Mouse (Mus musculus) heart, adult 2 months (tissue): ENCODE data around the gene Hcn2. TPM values are rescaled to one million over a fixed set of nuclear protein-coding genes. Genes with fewer than 3 reads are reported as not detected.

ENCODE experiments used
- DNase-seq, 2 experiments: peaks; one replicate each; pipeline ENCODE4 v3.0.0; 2021
- H3K27ac ChIP-seq: fragments of 200-600 bp; 2 replicates; pipeline ENCODE4 v1.8.1; 2022
- H3K27me3 ChIP-seq: fragments of 200-500 bp; 2 replicates; pipeline ENCODE4 v1.6.1; 2012; ENCODE audit warnings: mild to moderate bottlenecking, low read length, inconsistent platforms, mixed read lengths; ENCODE audit not compliant: control insufficient read depth, insufficient read depth
- H3K36me3 ChIP-seq: fragments of 200-500 bp; 2 replicates; pipeline ENCODE4 v1.6.1; 2012; ENCODE audit warnings: low read length, inconsistent platforms; ENCODE audit not compliant: control insufficient read depth, insufficient read depth
- H3K4me1 ChIP-seq: fragments of 200-500 bp; 2 replicates; pipeline ENCODE4 v1.6.1; 2011; ENCODE audit warnings: low read length; ENCODE audit not compliant: control insufficient read depth, insufficient read depth
- H3K4me3 ChIP-seq: fragments of 200-600 bp; 2 replicates; pipeline ENCODE4 v1.8.1; 2022
- H3K79me2 ChIP-seq: fragments of 200-500 bp; replicated peaks from 2 replicates; pipeline ENCODE4 v1.6.1; 2012; ENCODE audit warnings: mild to moderate bottlenecking, inconsistent platforms, low read length, moderate library complexity, mixed read lengths; ENCODE audit not compliant: control insufficient read depth, insufficient read depth
- H3K9ac ChIP-seq: fragments of 200-500 bp; 2 replicates; pipeline ENCODE4 v1.6.1; 2012; ENCODE audit warnings: low read depth, mild to moderate bottlenecking, control low read depth, inconsistent platforms, low read length, mixed read lengths
- CTCF ChIP-seq: fragments of 200-600 bp; IDR thresholded peaks from 2 replicates; pipeline ENCODE4 v1.8.1; 2022; ENCODE audit warnings: antibody characterized with exemption, mild to moderate bottlenecking, moderate library complexity
- EP300 ChIP-seq: fragments of 200-500 bp; IDR thresholded peaks from 2 replicates; pipeline ENCODE4 v1.6.1; 2011; ENCODE audit warnings: low read depth, low read length, control low read depth; ENCODE audit not compliant: insufficient read depth
- POLR2A ChIP-seq: fragments of 200-500 bp; IDR thresholded peaks from 2 replicates; pipeline ENCODE4 v1.6.1; 2011; ENCODE audit warnings: mild to moderate bottlenecking, low read depth, low read length, control low read depth; ENCODE audit not compliant: insufficient read depth
- WGBS: fragments of 180-500 bp; shearing (Covaris S2); methylation state at CpG from one replicate; pipeline ENCODE4 v1.1.7; 2018; 5-methylcytosine and 5-hydroxymethylcytosine counted together
- intact Hi-C: fragments of 180-260 bp; cut with DNase I; formaldehyde crosslinking; loops from one replicate; pipeline ENCODE4 v1.15.1; 2025
- polyA plus RNA-seq: library from polyadenylated mRNA; depleted of rRNA; stranded (reverse); fragments of >200 nt; gene quantifications from 2 replicates; pipeline ENCODE4 v1.2.3, GENCODE M21; 2012
- total RNA-seq, 2 experiments: library from RNA; stranded (reverse); gene quantifications; 2 replicates each; pipeline ENCODE4 v1.2.3; 2021

The Hcn2 gene
- total and polyA plus RNA-seq, 3 experiments, result 17.0 to 33.5 (median 17.5) TPM

DNA sequence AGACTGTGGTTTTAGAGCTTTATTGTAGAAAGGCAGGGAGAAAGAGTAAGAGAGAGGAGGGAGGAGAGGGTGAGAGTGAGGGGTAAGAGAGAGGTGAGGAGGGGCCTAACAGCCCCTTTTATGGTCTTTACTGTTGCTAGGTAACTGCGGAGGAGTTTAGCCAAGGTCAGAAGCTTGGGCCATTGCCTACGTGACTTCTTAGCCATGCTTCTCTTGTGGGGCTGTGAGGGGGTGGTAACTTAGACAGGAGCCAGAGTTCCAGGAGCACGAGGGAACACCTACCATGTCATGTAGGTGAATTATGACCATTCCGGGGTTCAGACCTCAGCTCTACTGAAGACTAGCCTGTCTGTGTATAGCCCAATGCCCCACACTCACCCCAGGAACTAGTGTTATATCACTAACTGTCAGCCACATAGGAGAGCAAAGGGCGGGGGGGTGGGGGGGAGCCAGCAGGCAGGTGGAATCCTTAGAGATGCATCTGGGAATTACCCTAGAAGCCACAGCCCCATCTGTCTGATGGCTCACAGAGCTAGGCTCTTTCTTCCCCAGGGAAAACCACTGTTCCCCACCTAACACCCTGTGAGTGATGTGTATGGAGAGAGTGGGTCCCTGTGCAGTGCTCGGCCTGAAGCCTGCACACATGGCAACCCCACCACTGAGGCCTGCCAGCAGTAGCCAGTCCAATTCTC, 44.9 kb upstream of the Hcn2 start:
- intact Hi-C loops, result no loop called here
- WGBS, result 83% methylated on average over 6 of the region's 6 CpGs
- Histone ChIP-seq H3K36me3 (no peaks in the 10 kb centered on the region), H3K4me3 (no peak overlapping the region), H3K27me3 (no peaks in the 10 kb centered on the region), H3K4me1 (peaks cover 5% of the 10 kb centered on the region; the same call in 1 of the 2 replicates), H3K79me2 (no peaks in the 10 kb centered on the region), H3K9ac (no peak overlapping the region), H3K27ac (no peak overlapping the region)
- DNase-seq, result no peak
- TF ChIP-seq POLR2A (no peak), CTCF (no peak), EP300 (no peak)

GRCm38 (mm10) chr10:79672088-79672455, 44.4 kb upstream of the Hcn2 start:
- Histone ChIP-seq H3K4me1 (peaks cover 5% of the 10 kb centered on the region; the same call in 1 of the 2 replicates), H3K4me3 (no peak overlapping the region), H3K27ac (no peak overlapping the region), H3K9ac (no peak overlapping the region), H3K79me2 (no peaks in the 10 kb centered on the region), H3K36me3 (no peaks in the 10 kb centered on the region), H3K27me3 (no peaks in the 10 kb centered on the region)
- 63% methylated on average over 3 of the region's 3 CpGs for WGBS
- DNase-seq, result no peak
- intact Hi-C loops, result no loop called here
- no peak for TF ChIP-seq EP300
- TF ChIP-seq POLR2A, result no peak

GRCm38 (mm10) chr10:79673054-79673453, 43.4 kb upstream of the Hcn2 start:
- no peaks in the 10 kb centered on the region for H3K27me3 ChIP-seq
- H3K4me1 ChIP-seq, result peaks cover 5% of the 10 kb centered on the region; the same call in 1 of the 2 replicates
- TF ChIP-seq CTCF (no peak), EP300 (no peak), POLR2A (no peak)
- no peaks in the 10 kb centered on the region for H3K79me2 ChIP-seq
- no peak for DNase-seq
- no peak overlapping the region for H3K27ac ChIP-seq
- intact Hi-C loops, result no loop called here
- 89% methylated on average over 3 of the region's 3 CpGs for WGBS
- H3K9ac ChIP-seq, result no peak overlapping the region
- no peak overlapping the region for H3K4me3 ChIP-seq
- H3K36me3 ChIP-seq, result no peaks in the 10 kb centered on the region

- no peaks in the 10 kb centered on the region for H3K79me2 ChIP-seq
- H3K27me3 ChIP-seq, result no peaks in the 10 kb centered on the region
- TF ChIP-seq CTCF (no peak), POLR2A (no peak), EP300 (no peak)
- H3K27ac ChIP-seq, result no peak overlapping the region
- peaks cover under 1% of the 10 kb centered on the region; the same call in 1 of the 2 replicates for H3K4me1 ChIP-seq
- no peak overlapping the region for H3K9ac ChIP-seq
- no peak for DNase-seq
- intact Hi-C loops, result no loop called here
- H3K36me3 ChIP-seq, result no peaks in the 10 kb centered on the region
- 66% methylated on average over 44 of the region's 44 CpGs for WGBS
- H3K4me3 ChIP-seq, result no peak overlapping the region
These were observed 40.9 kb upstream of the Hcn2 start for GRCm38 (mm10) chr10:79675346-79676035.

- Histone ChIP-seq H3K79me2 (peaks cover 4% of the 10 kb centered on the region; the same call in 1 of the 2 replicates), H3K4me3 (peak overlapping the region; percentile 53), H3K4me1 (peaks cover 18% of the 10 kb centered on the region), H3K27me3 (no peaks in the 10 kb centered on the region), H3K9ac (peak overlapping the region; percentile 37), H3K36me3 (peaks cover 5% of the 10 kb centered on the region; the same call in 1 of the 2 replicates), H3K27ac (peak overlapping the region; percentile 87)
- DNase-seq, result no peak
- 38% methylated on average over 11 of the region's 11 CpGs for WGBS
- intact Hi-C loops, result loop anchor here (1.0 kb wide), 1 partner anchor 12 kb away; the partner anchor contains the start of gene Tpgs1
- TF ChIP-seq POLR2A, result no peak
- TF ChIP-seq EP300, result no peak
- no peak for TF ChIP-seq CTCF
These were observed 35.6 kb upstream of the Hcn2 start for GRCm38 (mm10) chr10:79680606-79681495.
